Mouse (Mus musculus): Measurements from ENCODE around the gene Nrbp1. TPM values are rescaled to one million over a fixed set of nuclear protein-coding genes. Genes with fewer than 3 reads are reported as not detected.

Gene Nrbp1
- total RNA-seq, 2 experiments from 2014 or later: 82.3 to 86.0 TPM

DNA sequence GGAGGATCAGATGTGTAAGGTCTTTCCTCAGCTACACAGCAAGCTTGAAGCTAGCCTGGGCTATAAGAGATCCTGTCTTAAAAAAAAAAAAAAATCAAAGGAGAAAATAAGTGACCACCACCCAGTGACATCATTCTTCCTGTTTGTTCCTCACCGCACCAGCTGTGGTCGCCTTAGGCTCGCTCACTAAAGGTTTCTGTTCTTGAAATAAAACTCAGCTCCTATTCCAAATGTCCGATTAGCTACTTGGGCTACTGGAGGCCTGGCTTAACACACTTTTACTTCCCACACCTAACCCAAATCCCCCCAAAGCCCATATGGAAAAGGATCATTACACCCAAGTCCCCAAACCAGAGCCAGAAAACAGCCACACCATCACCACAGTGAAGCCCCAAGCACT is 47.6 kb downstream of the Nrbp1 start:
- Histone ChIP-seq H3K4me3 (no peak overlapping the region), H3K27ac (no peak overlapping the region)
- intact Hi-C loops (cut with DNase I): no loop called here
- no peak for TF ChIP-seq CTCF (IDR thresholded peaks at IDR 0.05)
- no peak for DNase-seq (ENCODE audit: extremely low spot score in 1 of 2, low spot score in 2 of 2)

DNA sequence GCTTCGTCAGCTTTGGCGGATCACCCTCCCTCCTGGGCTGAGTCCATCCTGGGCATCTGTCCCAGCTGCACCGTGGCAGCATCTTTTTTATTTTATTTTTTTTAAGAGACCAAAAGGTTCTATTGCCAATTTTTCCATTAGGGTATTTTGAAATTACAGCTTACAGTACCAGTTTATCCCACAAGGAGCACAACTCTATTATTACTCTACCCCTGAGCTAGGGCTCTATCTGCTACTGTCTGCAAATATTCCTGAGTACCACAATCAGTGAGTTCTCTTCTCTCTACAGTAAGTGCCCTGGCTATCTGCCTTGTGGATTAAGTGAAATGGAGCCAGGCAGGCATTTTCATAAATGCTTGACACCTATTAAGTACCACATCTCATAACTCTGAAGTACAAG is 48.0 kb downstream of the Nrbp1 start:
- no peak overlapping the region for H3K27ac ChIP-seq
- DNase-seq (ENCODE audit: extremely low spot score in 1 of 2, low spot score in 2 of 2): no peak
- TF ChIP-seq CTCF (IDR thresholded peaks at IDR 0.05): no peak; the same call in 1 of the 2 replicates
- no peak overlapping the region for H3K4me3 ChIP-seq
- intact Hi-C loops (cut with DNase I): no loop called here

DNA sequence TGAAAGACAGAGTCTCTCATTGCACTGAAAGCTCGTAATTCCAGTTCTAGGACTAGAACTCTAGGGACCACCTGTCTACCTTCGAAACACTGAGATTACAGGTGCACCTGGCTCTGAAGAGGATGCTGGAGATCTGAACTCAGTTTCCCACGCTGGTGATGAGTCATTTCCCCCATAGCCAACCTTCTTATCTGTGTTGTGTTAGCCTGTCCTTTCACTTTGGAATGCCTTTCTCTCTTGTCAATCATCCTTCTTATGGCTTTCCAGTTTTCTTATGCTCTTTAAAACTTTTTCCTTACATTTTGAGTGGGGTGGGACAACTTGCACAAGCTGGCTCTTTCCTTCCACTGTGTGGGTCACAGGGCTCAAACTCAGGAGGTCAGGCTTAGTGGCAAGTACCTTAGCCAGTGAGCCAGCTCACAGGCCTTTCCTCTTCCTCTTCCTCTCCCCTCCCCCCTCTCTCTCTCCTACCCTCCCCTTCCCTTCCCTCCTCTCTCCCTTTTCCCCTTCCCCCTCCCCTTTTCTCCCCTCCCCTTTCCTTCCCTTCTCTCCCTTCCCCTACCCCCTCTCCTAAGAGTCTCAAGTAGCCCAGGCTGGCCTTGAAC is 49.1 kb downstream of the Nrbp1 start:
- no peak overlapping the region for H3K27ac ChIP-seq
- no peak for TF ChIP-seq CTCF (IDR thresholded peaks at IDR 0.05)
- intact Hi-C loops (cut with DNase I): no loop called here
- no peak for DNase-seq (ENCODE audit: extremely low spot score in 1 of 2, low spot score in 2 of 2)
- H3K4me3 ChIP-seq: no peak overlapping the region

DNA sequence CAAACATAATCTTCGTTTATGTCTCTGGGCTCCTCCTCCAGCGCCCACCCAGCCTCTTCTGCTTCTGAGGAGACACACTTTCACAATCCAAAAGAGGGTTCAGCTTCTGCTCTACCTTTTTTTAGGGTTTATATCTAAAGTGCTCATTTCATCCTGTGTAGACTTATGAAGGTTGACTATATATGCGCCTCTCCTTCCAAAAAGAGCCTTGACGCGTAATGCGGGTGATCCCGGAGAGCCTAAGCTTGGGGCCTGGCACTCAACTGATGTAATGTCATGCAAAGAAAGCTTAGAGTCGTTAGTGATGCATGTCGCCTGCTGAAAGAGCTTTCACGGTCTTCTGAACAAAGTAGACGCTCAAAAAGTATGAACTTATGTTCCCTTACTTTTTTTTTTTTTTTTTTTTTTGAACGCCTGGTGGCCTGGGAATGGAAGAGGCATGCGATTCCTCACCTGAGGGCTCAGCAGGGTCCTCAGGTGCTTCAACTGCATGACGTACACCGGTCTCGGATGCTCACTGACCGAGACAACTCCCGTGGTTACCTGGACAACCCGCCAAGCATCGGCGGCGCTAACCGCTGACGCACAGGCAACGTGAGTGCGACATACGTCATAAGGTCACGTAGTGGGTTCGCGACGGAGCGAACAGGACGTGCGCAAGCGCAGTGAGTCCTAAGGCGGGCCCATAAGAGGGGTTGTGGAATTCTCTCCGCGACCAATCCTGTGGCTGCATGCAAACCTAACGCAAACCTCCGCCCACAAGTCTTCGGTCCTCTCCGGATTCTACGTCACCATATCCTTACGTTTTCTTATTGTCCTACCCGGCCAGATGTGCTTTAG is 50.1 kb downstream of the Nrbp1 start, which contains the start of gene Ift172:
Gene Ift172 (minus strand): TSS at position 596 of the 840 bp plus-strand sequence.
- Histone ChIP-seq H3K27ac (peak within 1 kb of the TSS; percentile 84), H3K4me3 (peak within 1 kb of the TSS; percentile 55)
- peak; percentile 95 to 96 for DNase-seq (ENCODE audit: extremely low spot score in 1 of 2, low spot score in 2 of 2)
- intact Hi-C loops (cut with DNase I): no loop called here
- no peak for TF ChIP-seq CTCF (IDR thresholded peaks at IDR 0.05)

DNA sequence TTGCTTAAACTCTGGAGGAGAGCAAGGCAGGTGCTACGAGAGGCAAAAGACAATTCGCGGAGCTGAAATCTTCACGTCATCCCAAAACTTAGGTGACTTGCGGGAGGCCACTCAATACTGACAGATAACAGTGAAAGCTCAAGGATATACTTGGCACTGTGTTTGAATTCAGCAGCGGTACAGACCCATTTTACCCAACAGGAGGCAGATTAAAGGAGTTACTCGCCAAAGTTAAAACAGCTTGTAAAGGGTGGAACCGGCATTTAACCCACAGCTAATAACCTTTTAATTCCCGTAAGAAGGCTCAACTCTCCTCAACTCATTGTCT is 50.7 kb downstream of the Nrbp1 start:
- Histone ChIP-seq H3K27ac (peak overlapping the region; percentile 84), H3K4me3 (peak overlapping the region; percentile 55)
- intact Hi-C loops (cut with DNase I): no loop called here
- DNase-seq (ENCODE audit: extremely low spot score in 1 of 2, low spot score in 2 of 2): no peak
- no peak; the same call in 1 of the 2 replicates for TF ChIP-seq CTCF (IDR thresholded peaks at IDR 0.05)

DNA sequence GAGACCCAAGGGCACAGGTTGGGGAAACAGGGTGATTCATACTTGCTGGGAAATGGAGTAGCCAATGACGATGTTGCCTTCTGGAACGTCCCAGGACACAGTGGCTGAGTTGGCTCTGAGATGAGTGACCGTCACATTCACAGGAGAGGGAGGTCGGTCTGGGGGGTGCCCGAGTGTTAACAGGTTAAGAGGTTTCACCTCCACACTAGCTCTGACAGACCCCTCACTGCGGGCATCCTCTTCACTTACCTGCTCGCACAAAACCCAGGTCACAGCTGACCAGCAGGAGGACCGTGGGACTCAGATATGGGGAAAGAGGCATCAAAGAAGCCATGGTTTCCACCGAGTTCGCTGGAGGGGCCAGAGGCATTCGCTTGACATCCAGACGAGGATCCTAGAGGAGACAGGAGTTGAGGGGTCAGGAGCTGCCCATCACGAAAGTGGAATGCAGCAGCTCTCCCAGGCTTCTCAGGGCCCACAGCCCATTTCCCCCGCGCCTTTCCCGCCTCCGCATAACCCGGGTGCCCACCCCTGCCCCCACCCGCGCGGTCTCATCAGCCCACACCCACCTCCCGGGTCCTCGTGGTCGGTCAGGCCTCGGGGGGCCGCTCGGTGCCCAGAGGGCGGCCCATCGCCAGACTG is 54.4 kb downstream of the Nrbp1 start:
- no peak; the same call in 1 of the 2 replicates for TF ChIP-seq CTCF (IDR thresholded peaks at IDR 0.05)
- Histone ChIP-seq H3K27ac (peak overlapping the region; percentile 79), H3K4me3 (peak overlapping the region; percentile 83)
- DNase-seq (ENCODE audit: extremely low spot score in 1 of 2, low spot score in 2 of 2): no peak
- intact Hi-C loops (cut with DNase I): loop anchor here (2.0 kb wide), 1 partner anchor 54 kb away; the partner anchor contains the start of genes Gm9970 and Nrbp1

DNA sequence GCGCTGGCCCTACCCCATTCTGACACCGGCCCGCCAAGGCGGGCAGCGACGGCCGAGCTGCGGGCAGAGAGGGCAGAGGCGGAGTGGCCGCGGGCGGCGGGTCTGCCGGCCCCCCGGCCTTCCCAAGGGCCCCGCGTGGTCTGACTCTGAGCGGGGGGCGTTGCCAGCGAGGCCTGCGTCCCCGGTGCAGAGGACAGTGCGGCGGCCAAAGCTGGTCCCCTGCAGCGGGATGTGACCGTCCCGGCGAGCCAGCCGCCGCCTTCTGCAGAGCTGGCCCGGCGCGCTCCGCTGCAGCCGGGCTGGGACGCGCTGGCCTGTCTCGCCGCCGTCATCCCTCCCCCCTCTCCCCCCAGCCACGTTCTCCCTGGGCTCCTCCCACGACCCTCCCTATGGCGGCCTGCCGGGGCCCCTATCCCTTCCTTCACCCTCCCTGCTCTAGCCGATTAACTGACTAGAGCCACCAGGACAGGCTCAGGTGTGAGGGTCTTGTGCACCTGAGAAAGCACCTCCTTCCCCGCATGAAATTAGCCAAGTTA is 55.0 kb downstream of the Nrbp1 start, which contains the start of gene Fndc4:
Gene Fndc4 (minus strand): TSS at position 475 of the 536 bp plus-strand sequence.
- DNase-seq (ENCODE audit: extremely low spot score in 1 of 2, low spot score in 2 of 2): peak; percentile 56 to 64
- no peak for TF ChIP-seq CTCF (IDR thresholded peaks at IDR 0.05)
- intact Hi-C loops (cut with DNase I): loop anchor here (2.0 kb wide), 1 partner anchor 55 kb away; the partner anchor contains the start of genes Gm9970 and Nrbp1
- H3K4me3 ChIP-seq: peak within 1 kb of the TSS; percentile 83
- peak within 1 kb of the TSS; percentile 79 for H3K27ac ChIP-seq

DNA sequence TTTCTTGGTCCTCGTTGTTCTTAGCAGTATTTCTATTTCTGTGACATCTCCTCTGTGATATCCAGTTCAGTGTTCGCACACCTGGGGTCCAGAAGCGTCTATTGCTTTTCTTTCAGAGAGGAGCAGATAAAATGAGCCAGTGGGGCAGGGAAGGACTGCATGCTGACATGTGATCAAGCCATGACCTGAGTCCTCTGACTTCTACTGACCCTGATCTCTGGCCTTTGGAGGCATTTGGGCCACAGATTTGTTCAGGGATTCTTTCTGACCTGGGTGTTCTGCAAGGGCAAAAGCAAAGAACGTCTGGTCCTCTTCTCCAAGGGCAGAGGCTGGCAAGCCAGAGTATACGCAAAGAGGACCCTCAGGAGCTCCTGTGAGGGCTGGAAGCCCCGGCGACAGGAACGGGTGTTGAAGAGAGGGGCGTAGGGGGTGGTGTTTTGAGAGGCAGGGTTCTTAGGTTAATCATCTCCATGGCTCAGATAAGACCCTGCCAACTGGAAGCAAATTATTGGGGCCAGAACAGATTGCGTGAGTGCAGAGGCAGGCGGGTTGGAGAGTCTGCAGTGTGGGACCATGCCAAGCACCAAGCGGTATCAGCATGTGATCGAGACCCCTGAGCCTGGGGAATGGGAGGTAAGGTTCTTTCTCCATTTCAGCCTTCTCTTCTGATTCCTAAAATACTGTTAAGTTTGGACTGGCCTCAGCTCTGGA is 56.5 kb downstream of the Nrbp1 start, which contains the start of gene Gckr:
Gene Gckr (plus strand): TSS at position 397 of the 711 bp plus-strand sequence.
- H3K4me3 ChIP-seq: no peak within 1 kb of the TSS; the same call in 1 of the 2 replicates
- no peak within 1 kb of the TSS for H3K27ac ChIP-seq
- no peak for DNase-seq (ENCODE audit: extremely low spot score in 1 of 2, low spot score in 2 of 2)
- intact Hi-C loops (cut with DNase I): no loop called here
- no peak for TF ChIP-seq CTCF (IDR thresholded peaks at IDR 0.05)

DNA sequence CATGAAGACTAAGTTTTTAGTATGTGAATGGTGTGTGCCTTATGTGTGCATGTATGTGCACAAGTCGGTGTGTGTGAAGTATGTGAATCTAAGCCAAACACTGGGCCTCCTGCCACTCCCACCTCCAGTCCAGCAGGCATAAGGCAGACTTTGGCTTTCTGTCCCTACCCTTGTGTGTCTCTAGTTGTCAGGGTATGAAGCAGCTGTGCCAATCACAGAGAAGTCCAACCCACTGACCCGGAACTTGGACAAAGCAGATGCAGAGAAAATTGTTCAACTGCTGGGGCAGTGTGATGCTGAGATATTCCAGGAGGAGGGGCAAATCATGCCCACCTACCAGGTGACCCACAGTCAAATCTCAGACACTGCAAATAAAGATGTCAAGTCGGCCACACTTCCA is 57.3 kb downstream of the Nrbp1 start:
- Histone ChIP-seq H3K27ac (no peak overlapping the region), H3K4me3 (no peak overlapping the region)
- no peak for DNase-seq (ENCODE audit: extremely low spot score in 1 of 2, low spot score in 2 of 2)
- intact Hi-C loops (cut with DNase I): no loop called here
- TF ChIP-seq CTCF (IDR thresholded peaks at IDR 0.05): no peak

DNA sequence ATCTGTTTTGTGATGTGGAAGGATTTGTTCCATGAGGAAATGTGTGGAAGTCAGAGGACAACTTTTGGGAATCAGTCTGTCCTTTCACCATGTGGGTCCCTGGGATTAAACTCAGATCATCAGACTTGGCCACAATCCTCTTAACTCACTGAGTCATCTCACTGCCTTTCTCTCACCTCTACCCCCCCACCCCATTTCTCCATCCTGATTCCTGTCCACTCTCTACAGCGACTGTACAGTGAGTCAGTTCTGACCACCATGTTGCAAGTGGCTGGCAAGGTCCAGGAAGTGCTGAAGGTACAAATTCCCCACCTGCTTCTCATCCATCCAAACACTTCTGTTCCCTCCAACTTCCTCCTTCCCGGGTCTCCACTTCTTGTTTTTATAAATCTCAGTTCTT is 57.8 kb downstream of the Nrbp1 start:
- Histone ChIP-seq H3K27ac (no peak overlapping the region), H3K4me3 (no peak overlapping the region)
- intact Hi-C loops (cut with DNase I): no loop called here
- no peak for DNase-seq (ENCODE audit: extremely low spot score in 1 of 2, low spot score in 2 of 2)
- no peak for TF ChIP-seq CTCF (IDR thresholded peaks at IDR 0.05)

Other genes starting within 250 kb of the Nrbp1 start
- gene Atraid, start 192.6 kb upstream of the Nrbp1 start, total RNA-seq (2021): 10 to 100 TPM; 67.1 to 68.9 TPM
- 10 to 100 TPM; 16.7 to 19.3 TPM for gene Slc5a6, start 191.9 kb upstream of the Nrbp1 start, total RNA-seq (2021)
- gene Cad, start 186.1 kb upstream of the Nrbp1 start, total RNA-seq (2021): 10 to 100 TPM; 23.4 to 27.6 TPM
- gene Dnajc5g, start 134.6 kb upstream of the Nrbp1 start, total RNA-seq (2021): not detected
- 100 to 1,000 TPM; 162 to 184 TPM for gene Slc30a3, start 132.6 kb upstream of the Nrbp1 start, total RNA-seq (2021)
- gene Trim54, start 124.2 kb upstream of the Nrbp1 start, total RNA-seq (2021): 1 to 10 TPM; 2.0 to 2.2 TPM
- gene Ucn, start 102.0 kb upstream of the Nrbp1 start, total RNA-seq (2021): 1 to 10 TPM; 1.3 to 1.8 TPM
- gene Mpv17, start 86.6 kb upstream of the Nrbp1 start, total RNA-seq (2021): 10 to 100 TPM; 47.8 to 49.2 TPM
- 1 to 10 TPM; 3.0 to 3.2 TPM for gene Gm29609, start 61.0 kb upstream of the Nrbp1 start, total RNA-seq (2021)
- 10 to 100 TPM; 56.8 to 61.1 TPM for gene Gtf3c2, start 60.7 kb upstream of the Nrbp1 start, total RNA-seq (2021)
- 10 to 100 TPM; 75.1 to 76.6 TPM for gene Snx17, start 47.6 kb upstream of the Nrbp1 start, total RNA-seq (2021)
- gene Eif2b4, start 47.4 kb upstream of the Nrbp1 start, total RNA-seq (2021): 10 to 100 TPM; 39.7 to 43.7 TPM
- 10 to 100 TPM; 28.0 to 31.4 TPM for gene Zfp513, start 38.6 kb upstream of the Nrbp1 start, total RNA-seq (2021)
- gene Ppm1g, start 20.2 kb upstream of the Nrbp1 start, total RNA-seq (2021): 10 to 100 TPM; 72.6 to 78.5 TPM
- gene Gm9970, start 368 bp downstream of the Nrbp1 start, total RNA-seq (2021): not detected
- 1 to 10 TPM; 3.2 to 3.6 TPM for gene Krtcap3, start 10.8 kb downstream of the Nrbp1 start, total RNA-seq (2021)
- gene Ift172, start 50.3 kb downstream of the Nrbp1 start, total RNA-seq (2021): 100 to 1,000 TPM; 106 to 107 TPM
- 100 to 1,000 TPM; 147 to 157 TPM for gene Fndc4, start 55.2 kb downstream of the Nrbp1 start, total RNA-seq (2021)
- not detected for gene Gckr, start 56.6 kb downstream of the Nrbp1 start, total RNA-seq (2021)
- gene Zfp512, start 211.6 kb downstream of the Nrbp1 start, total RNA-seq (2021): 10 to 100 TPM; 50.4 to 53.3 TPM
- under 1 TPM in 1 of 2 experiments, not detected in 1; 0.27 TPM for gene 4930548H24Rik, start 244.9 kb downstream of the Nrbp1 start, total RNA-seq (2021)